Mouse (Mus musculus): ENCODE measurements around the gene Btbd35f3. TPM values are rescaled to one million over a fixed set of nuclear protein-coding genes. Genes with fewer than 3 reads are reported as not detected.
"Not testable (repeated sequence)": the region's sequence is repeated elsewhere in the genome, so short reads cannot be mapped to it uniquely, and the experiment has no call there.

Gene Btbd35f3
- total RNA-seq (2014; fragmentation: Nextera tagmentation) (not detected in 2 replicates), total RNA-seq (2017) (not detected in 2 replicates)

- not testable (repeated sequence) for ATAC-seq (replicated peaks; ENCODE audit: low FRiP score, low TSS enrichment, poor library complexity, severe bottlenecking)
Observed at GRCm38 (mm10) chrX:4037374-4037773, at the start of gene Btbd35f3. Gene Btbd35f3 (plus strand): TSS chrX:4037674.

Other genes with a start within 250 kb of the Btbd35f3 start
- not detected in 2 replicates for gene Btbd35f16, start 80.7 kb upstream of the Btbd35f3 start, total RNA-seq (2014; fragmentation: Nextera tagmentation)
- not detected in 2 replicates for gene Btbd35f16, start 80.7 kb upstream of the Btbd35f3 start, total RNA-seq (2017)
- gene Btbd35f28, start 158.9 kb downstream of the Btbd35f3 start, total RNA-seq (2014; fragmentation: Nextera tagmentation), result not detected in 2 replicates
- not detected in 2 replicates for gene Btbd35f28, start 158.9 kb downstream of the Btbd35f3 start, total RNA-seq (2017)